Mouse (Mus musculus): ENCODE measurements around the gene Cmip. TPM values are rescaled to one million over a fixed set of nuclear protein-coding genes. Genes with fewer than 3 reads are reported as not detected.
A peak's percentile ranks its signal among the peaks of the same experiment; 100 is the strongest.

Gene Cmip
- polyA plus RNA-seq, 1 experiment from 2014 or later, result 47.1 TPM

DNA sequence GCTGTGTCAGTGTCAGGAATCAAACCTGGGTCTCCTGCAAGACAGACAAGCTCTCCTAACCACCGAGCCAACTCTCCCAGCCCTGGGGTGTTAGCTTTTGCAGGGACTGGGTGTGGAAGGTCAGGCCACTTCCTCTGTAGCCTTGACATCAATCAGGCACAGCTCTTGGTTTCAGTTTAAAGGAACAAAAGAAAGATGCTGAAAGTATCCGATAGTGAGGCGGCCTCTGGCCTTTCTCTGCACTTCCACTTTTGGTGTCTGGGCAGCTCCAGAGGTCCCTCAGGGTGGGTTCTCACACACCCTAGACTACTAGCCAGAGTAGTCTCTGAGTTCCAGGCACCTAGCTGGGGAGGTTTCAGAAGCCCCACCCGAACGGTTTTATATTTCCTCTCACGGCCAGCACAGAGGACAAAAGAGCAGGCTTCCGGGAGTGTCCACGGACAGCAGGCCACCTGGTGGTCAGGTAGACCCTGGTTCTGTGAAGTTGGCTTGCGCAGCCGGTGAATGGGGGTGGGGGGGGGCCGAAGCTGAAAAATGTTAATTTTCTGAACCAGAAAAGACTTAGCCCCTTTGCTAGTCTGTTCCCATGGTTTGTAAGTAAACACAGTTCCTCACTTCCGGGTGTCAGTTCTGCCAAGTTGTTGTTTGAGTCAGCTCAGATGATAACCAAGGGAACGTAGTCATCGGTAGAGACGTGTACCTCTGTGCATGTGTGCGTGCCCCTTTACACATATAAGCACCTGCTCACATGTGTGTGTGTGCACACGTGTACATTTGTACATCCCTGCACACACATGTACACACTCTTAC, 25.5 kb downstream of the Cmip start:
- Histone ChIP-seq H3K4me3 (ENCODE audit: low read depth, low read length) (no peak overlapping the region), H3K4me1 (replicated peaks; ENCODE audit: control insufficient read depth, insufficient read depth, low read length) (peaks cover 16% of the 10 kb centered on the region)
- 20% methylated on average over 17 of the region's 17 CpGs for WGBS

DNA sequence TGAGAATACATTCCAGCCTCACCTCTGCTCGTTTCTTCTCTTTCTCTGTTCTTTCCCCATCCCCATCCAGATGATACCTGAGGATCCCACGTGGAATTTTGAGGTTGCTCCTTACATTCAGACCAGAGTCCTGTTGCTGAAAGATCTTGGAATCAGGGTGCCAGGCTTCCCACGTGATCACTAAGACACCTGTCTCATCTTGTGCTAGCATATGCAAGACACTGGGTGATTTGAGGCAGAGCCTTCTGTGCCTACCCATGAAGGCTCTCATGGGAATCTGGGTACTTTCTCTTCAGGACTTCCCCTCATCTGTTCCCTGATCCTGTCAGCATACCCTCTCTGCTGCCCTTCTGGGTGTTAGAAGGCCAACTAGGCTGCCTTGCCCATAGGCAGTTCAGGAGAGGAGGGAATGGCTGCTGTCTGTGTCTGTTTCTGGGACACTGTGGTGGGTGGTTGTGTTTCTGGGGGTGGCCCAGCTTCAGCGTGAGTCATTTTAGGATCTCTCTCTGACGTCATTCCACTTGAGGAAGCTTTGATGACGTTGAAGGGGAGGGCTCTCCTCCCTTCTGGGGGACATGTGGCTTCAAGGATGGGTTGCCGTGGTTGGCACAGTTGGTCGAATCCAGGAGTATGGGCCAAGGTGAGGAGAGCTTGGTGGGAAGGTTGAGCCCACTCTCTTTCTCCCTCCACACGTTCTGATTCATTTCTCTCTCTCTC, 28.1 kb downstream of the Cmip start:
- peaks cover 7% of the 10 kb centered on the region for H3K4me1 ChIP-seq (replicated peaks; ENCODE audit: control insufficient read depth, insufficient read depth, low read length)
- no peak overlapping the region for H3K4me3 ChIP-seq (ENCODE audit: low read depth, low read length)
- H3K4me2 ChIP-seq (replicated peaks; ENCODE audit: low read depth), result no peak overlapping the region
- TF ChIP-seq CTCF (IDR thresholded peaks at IDR 0.05; ENCODE audit: low read depth), result no peak
- ATAC-seq, result no peak
- 75% methylated on average over 9 of the region's 9 CpGs for WGBS
- peaks cover 26% of the 10 kb centered on the region for H3K36me3 ChIP-seq (ENCODE audit: control insufficient read depth, insufficient read depth)
- no peak overlapping the region for H3K27ac ChIP-seq (ENCODE audit: low read depth, low read length)
- H3K9ac ChIP-seq (ENCODE audit: low read depth, low read length), result no peak overlapping the region
- H3K9me3 ChIP-seq (ENCODE audit: control insufficient read depth), result no peaks in the 10 kb centered on the region
- no peaks in the 10 kb centered on the region for H3K27me3 ChIP-seq (replicated peaks; ENCODE audit: control insufficient read depth, insufficient read depth, low read length)

More for the DNA sequence above, 25.5 kb downstream of the Cmip start:
- Histone ChIP-seq H3K9ac (ENCODE audit: low read depth, low read length) (peak overlapping the region; percentile 18; the same call in 1 of the 2 replicates), H3K4me2 (replicated peaks; ENCODE audit: low read depth) (peak overlapping the region; percentile 35), H3K27me3 (replicated peaks; ENCODE audit: control insufficient read depth, insufficient read depth, low read length) (no peaks in the 10 kb centered on the region), H3K27ac (ENCODE audit: low read depth, low read length) (peak overlapping the region; percentile 70), H3K9me3 (ENCODE audit: control insufficient read depth) (no peaks in the 10 kb centered on the region), H3K36me3 (ENCODE audit: control insufficient read depth, insufficient read depth) (peaks cover 21% of the 10 kb centered on the region)
- peak; percentile 54 for TF ChIP-seq CTCF (IDR thresholded peaks at IDR 0.05; ENCODE audit: low read depth)
- ATAC-seq, result peak; percentile 9; the same call in 1 of the 2 replicates

DNA sequence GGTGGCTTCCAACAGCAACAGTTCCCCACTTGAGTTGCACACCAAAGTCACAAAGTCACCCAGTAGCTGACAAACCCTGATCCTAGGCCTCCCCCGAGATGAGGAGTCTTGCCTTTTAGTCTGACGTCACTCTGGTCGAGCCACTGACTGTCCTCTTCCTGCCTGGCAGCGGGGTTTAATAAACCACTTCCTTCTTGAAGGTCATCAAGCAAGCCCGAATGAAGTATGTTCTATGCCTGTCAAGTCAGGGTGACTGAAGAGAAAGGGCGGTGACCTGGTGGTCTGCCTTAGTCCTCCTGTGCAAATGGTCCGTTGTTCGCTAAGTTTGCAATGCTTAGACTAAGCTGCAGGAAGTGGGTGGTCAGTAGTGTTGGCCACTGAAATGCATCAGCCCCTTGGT, 31.1 kb downstream of the Cmip start:
- no peak overlapping the region for H3K27ac ChIP-seq (ENCODE audit: low read depth, low read length)

GRCm38 (mm10) chr8:117289016-117289415, 32.2 kb downstream of the Cmip start:
- Histone ChIP-seq H3K9ac (ENCODE audit: low read depth, low read length) (no peak overlapping the region), H3K4me3 (ENCODE audit: low read depth, low read length) (no peak overlapping the region), H3K4me1 (replicated peaks; ENCODE audit: control insufficient read depth, insufficient read depth, low read length) (peaks cover 8% of the 10 kb centered on the region; the same call in 1 of the 2 replicates), H3K27me3 (replicated peaks; ENCODE audit: control insufficient read depth, insufficient read depth, low read length) (no peaks in the 10 kb centered on the region), H3K9me3 (ENCODE audit: control insufficient read depth) (no peaks in the 10 kb centered on the region), H3K4me2 (replicated peaks; ENCODE audit: low read depth) (no peak overlapping the region), H3K36me3 (ENCODE audit: control insufficient read depth, insufficient read depth) (peaks cover 34% of the 10 kb centered on the region), H3K27ac (ENCODE audit: low read depth, low read length) (no peak overlapping the region)
- no peak for ATAC-seq
- 65% methylated on average over 9 of the region's 9 CpGs for WGBS
- no peak for TF ChIP-seq CTCF (IDR thresholded peaks at IDR 0.05; ENCODE audit: low read depth)

More for the DNA sequence above, 31.1 kb downstream of the Cmip start:
- no peak for TF ChIP-seq CTCF (IDR thresholded peaks at IDR 0.05; ENCODE audit: low read depth)
- no peak overlapping the region for H3K4me2 ChIP-seq (replicated peaks; ENCODE audit: low read depth)
- WGBS, result 56% methylated on average over 8 of the region's 8 CpGs
- H3K9ac ChIP-seq (ENCODE audit: low read depth, low read length), result no peak overlapping the region
- peaks cover 32% of the 10 kb centered on the region for H3K36me3 ChIP-seq (ENCODE audit: control insufficient read depth, insufficient read depth)
- no peak overlapping the region for H3K4me3 ChIP-seq (ENCODE audit: low read depth, low read length)
- ATAC-seq, result no peak
- peaks cover 6% of the 10 kb centered on the region; the same call in 1 of the 2 replicates for H3K4me1 ChIP-seq (replicated peaks; ENCODE audit: control insufficient read depth, insufficient read depth, low read length)
- H3K9me3 ChIP-seq (ENCODE audit: control insufficient read depth), result no peaks in the 10 kb centered on the region
- H3K27me3 ChIP-seq (replicated peaks; ENCODE audit: control insufficient read depth, insufficient read depth, low read length), result no peaks in the 10 kb centered on the region

- WGBS, result 75% methylated on average over 7 of the region's 7 CpGs
- no peak for ATAC-seq
- Histone ChIP-seq H3K4me2 (replicated peaks; ENCODE audit: low read depth) (no peak overlapping the region), H3K36me3 (ENCODE audit: control insufficient read depth, insufficient read depth) (peaks cover 25% of the 10 kb centered on the region), H3K9ac (ENCODE audit: low read depth, low read length) (no peak overlapping the region), H3K27ac (ENCODE audit: low read depth, low read length) (no peak overlapping the region), H3K4me1 (replicated peaks; ENCODE audit: control insufficient read depth, insufficient read depth, low read length) (peaks cover 11% of the 10 kb centered on the region; the same call in 1 of the 2 replicates), H3K27me3 (replicated peaks; ENCODE audit: control insufficient read depth, insufficient read depth, low read length) (no peaks in the 10 kb centered on the region), H3K4me3 (ENCODE audit: low read depth, low read length) (no peak overlapping the region), H3K9me3 (ENCODE audit: control insufficient read depth) (no peaks in the 10 kb centered on the region)
- TF ChIP-seq CTCF (IDR thresholded peaks at IDR 0.05; ENCODE audit: low read depth), result no peak
Observed at GRCm38 (mm10) chr8:117290506-117290905, 33.6 kb downstream of the Cmip start.

- H3K4me3 ChIP-seq (ENCODE audit: low read depth, low read length), result no peak overlapping the region
- no peak for ATAC-seq
- no peaks in the 10 kb centered on the region for H3K27me3 ChIP-seq (replicated peaks; ENCODE audit: control insufficient read depth, insufficient read depth, low read length)
- TF ChIP-seq CTCF (IDR thresholded peaks at IDR 0.05; ENCODE audit: low read depth), result no peak
- H3K9me3 ChIP-seq (ENCODE audit: control insufficient read depth), result no peaks in the 10 kb centered on the region
- no peak overlapping the region for H3K9ac ChIP-seq (ENCODE audit: low read depth, low read length)
- H3K27ac ChIP-seq (ENCODE audit: low read depth, low read length), result no peak overlapping the region
- H3K4me1 ChIP-seq (replicated peaks; ENCODE audit: control insufficient read depth, insufficient read depth, low read length), result peaks cover 14% of the 10 kb centered on the region; the same call in 1 of the 2 replicates
- peaks cover 17% of the 10 kb centered on the region for H3K36me3 ChIP-seq (ENCODE audit: control insufficient read depth, insufficient read depth)
- no peak overlapping the region for H3K4me2 ChIP-seq (replicated peaks; ENCODE audit: low read depth)
- 39% methylated on average over 8 of the region's 8 CpGs for WGBS
Observed at GRCm38 (mm10) chr8:117292262-117292661, 35.4 kb downstream of the Cmip start.
